Mouse (Mus musculus): ENCODE data around the gene Lats1. TPM values are rescaled to one million over a fixed set of nuclear protein-coding genes. Genes with fewer than 3 reads are reported as not detected.

Lats1 gene
- total and polyA plus RNA-seq, 3 experiments, result 11.1 to 73.4 (median 17.8) TPM

- peak; percentile 87 for TF ChIP-seq POLR2AphosphoS2 (IDR thresholded peaks at IDR 0.05; ENCODE audit: low read length)
- peak; percentile 61 for TF ChIP-seq MAX (IDR thresholded peaks at IDR 0.05; ENCODE audit: low read length)
- no peak for TF ChIP-seq BHLHE40 (IDR thresholded peaks at IDR 0.05; ENCODE audit: borderline replicate concordance, low read depth, low read length)
Observed at GRCm38 (mm10) chr10:7680731-7681301, at the start of gene Lats1, which contains the start of gene Pcmt1 (continued).

GRCm38 (mm10) chr10:7640366-7640765 is 40.6 kb upstream of the Lats1 start:
- Histone ChIP-seq H3K9ac (ENCODE audit: control insufficient read depth, low read depth, low read length, poor library complexity, severe bottlenecking) (no peak overlapping the region), H3K4me3 (ENCODE audit: control insufficient read depth in 1 of 2, insufficient read depth in 1 of 2, low read depth in 2 of 2, low read length in 2 of 2) (no peak overlapping the region), H3K36me3 (ENCODE audit: control insufficient read depth in 1 of 2, insufficient read depth in 2 of 2, low read length in 2 of 2) (peaks cover 0 to 31% of the 10 kb centered on the region in 2 experiments; a peak in 2 of 4 replicates), H3K9me3 (replicated peaks; ENCODE audit: insufficient read depth, low read length) (no peaks in the 10 kb centered on the region), H3K4me1 (ENCODE audit: control insufficient read depth in 1 of 2, insufficient read depth in 2 of 2, low read length in 2 of 2) (no peaks in the 10 kb centered on the region), H3K27ac (ENCODE audit: control insufficient read depth, low read depth, low read length) (no peak overlapping the region), H3K27me3 (ENCODE audit: control insufficient read depth in 1 of 2, insufficient read depth in 2 of 2, low read length in 2 of 2) (no peaks in the 10 kb centered on the region), H3K79me2 (ENCODE audit: control insufficient read depth, insufficient read depth, low read length, poor library complexity) (peaks cover 2% of the 10 kb centered on the region; the same call in 1 of the 2 replicates)
- no peak for DNase-seq (ENCODE audit: low read depth, low spot score)
- TF ChIP-seq BHLHE40 (IDR thresholded peaks at IDR 0.05; ENCODE audit: borderline replicate concordance, low read depth, low read length), result no peak
- TF ChIP-seq MAX (IDR thresholded peaks at IDR 0.05; ENCODE audit: low read length), result no peak
- no peak for TF ChIP-seq GABPA (IDR thresholded peaks at IDR 0.05; ENCODE audit: low read depth, low read length)
- no peak for TF ChIP-seq RAD21 (IDR thresholded peaks at IDR 0.05; ENCODE audit: low read depth, low read length)
- no peak for TF ChIP-seq CHD2 (IDR thresholded peaks at IDR 0.05; ENCODE audit: low read length)
- TF ChIP-seq RCOR1 (IDR thresholded peaks at IDR 0.05; ENCODE audit: low read depth, low read length), result no peak
- TF ChIP-seq ZKSCAN1 (IDR thresholded peaks at IDR 0.05; ENCODE audit: low read depth, low read length), result no peak
- no peak for TF ChIP-seq ELF1 (IDR thresholded peaks at IDR 0.05; ENCODE audit: low read depth, low read length)
- no peak for TF ChIP-seq KAT2A (conservative IDR thresholded peaks at IDR 0.05; ENCODE audit: low read depth, low read length)
- TF ChIP-seq CHD1 (IDR thresholded peaks at IDR 0.05; ENCODE audit: low read depth, low read length), result no peak
- TF ChIP-seq E2F4 (IDR thresholded peaks at IDR 0.05; ENCODE audit: borderline replicate concordance, low read depth, low read length), result no peak
- no peak for TF ChIP-seq SMC3 (IDR thresholded peaks at IDR 0.05; ENCODE audit: low read depth, low read length)
- TF ChIP-seq MAZ (IDR thresholded peaks at IDR 0.05; ENCODE audit: low read depth, low read length), result no peak
- no peak for TF ChIP-seq MAFK (IDR thresholded peaks at IDR 0.05; ENCODE audit: borderline replicate concordance, low read depth, low read length)
- no peak for TF ChIP-seq MXI1 (IDR thresholded peaks at IDR 0.05; ENCODE audit: low read depth, low read length)
- TF ChIP-seq USF2 (IDR thresholded peaks at IDR 0.05; ENCODE audit: borderline replicate concordance in 1 of 2, insufficient read depth in 1 of 2, low read depth in 1 of 2, low read length in 2 of 2), result no peak
- no peak for TF ChIP-seq ZNF384 (IDR thresholded peaks at IDR 0.05; ENCODE audit: low read depth, low read length)
- no peak for TF ChIP-seq TBP (IDR thresholded peaks at IDR 0.05; ENCODE audit: low read depth, low read length)
- no peak for TF ChIP-seq HCFC1 (IDR thresholded peaks at IDR 0.05; ENCODE audit: low read depth, low read length)
- no peak for TF ChIP-seq ETS1 (IDR thresholded peaks at IDR 0.05; ENCODE audit: low read depth, low read length)
